Mouse (Mus musculus): ENCODE results near the gene Spop. TPM values are rescaled to one million over a fixed set of nuclear protein-coding genes. Genes with fewer than 3 reads are reported as not detected.

Spop gene
- total RNA-seq (2021) = 100 to 1,000 TPM; 192 to 216 TPM
- long read RNA-seq, experiment 1, transcript Spop-202 (11 exons, 2,881 nt) = minor isoform, 38 of 692 reads
- long read RNA-seq, experiment 1, transcript Spop-201 (10 exons, 3,063 nt) = major isoform, 579 of 692 reads
- long read RNA-seq, experiment 1, partial matches to known transcripts = 42 of 692 reads
- long read RNA-seq, experiment 1, other reads (novel, unspliced or antisense) = 33 of 692 reads
- long read RNA-seq, experiment 2, transcript Spop-202 (11 exons, 2,881 nt) = minor isoform, 43 of 692 reads
- long read RNA-seq, experiment 2, transcript Spop-201 (10 exons, 3,063 nt) = major isoform, 547 of 692 reads
- long read RNA-seq, experiment 2, partial matches to known transcripts = 60 of 692 reads
- long read RNA-seq, experiment 2, other reads (novel, unspliced or antisense) = 42 of 692 reads

GRCm38 (mm10) chr11:95413641-95414535 lies at the start of gene Spop:
TSS of gene Spop (plus strand) at chr11:95414080.
- peak; percentile 92 for DNase-seq

DNA sequence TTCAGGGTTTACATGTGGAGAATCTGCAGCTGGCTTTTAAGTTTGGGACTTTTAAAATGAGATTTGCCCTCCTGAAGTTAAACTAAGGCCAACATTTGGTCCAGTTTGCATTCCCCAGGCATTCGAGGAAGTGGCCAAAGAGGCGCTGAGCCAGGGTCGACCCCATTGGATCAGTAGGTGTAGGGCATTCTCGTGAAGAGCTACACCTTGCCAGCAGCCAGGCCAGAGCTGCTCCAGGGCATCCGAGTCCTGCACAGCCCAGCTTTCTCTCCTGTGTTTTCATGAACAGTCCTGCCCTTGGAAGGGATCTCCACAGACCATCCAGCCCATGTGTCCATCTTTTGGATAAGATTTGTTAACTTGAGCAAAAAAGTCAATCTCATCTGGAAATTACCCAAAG lies 49.5 kb upstream of the Spop start:
- no peak for DNase-seq

DNA sequence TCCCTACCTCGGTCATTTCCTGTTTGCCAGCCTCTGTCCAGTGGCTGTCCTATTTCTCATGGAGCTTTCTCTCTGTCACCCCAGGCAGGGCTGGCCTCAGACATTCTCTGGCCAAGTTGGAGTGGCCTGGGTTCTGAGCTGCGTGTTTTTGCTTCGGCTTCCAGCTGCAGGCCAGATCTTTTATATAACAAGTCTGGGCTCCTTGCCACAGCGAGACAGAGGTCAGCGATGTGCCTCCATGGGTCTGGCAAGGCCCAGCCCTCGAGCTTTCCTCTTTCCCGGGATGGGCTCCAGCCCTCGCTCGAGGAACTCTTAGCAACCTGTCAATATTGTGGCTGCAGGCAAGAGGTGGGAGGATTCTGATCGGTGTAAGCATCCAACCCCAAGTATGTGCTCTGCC lies 48.3 kb upstream of the Spop start:
- peak; percentile 83 for DNase-seq

DNA sequence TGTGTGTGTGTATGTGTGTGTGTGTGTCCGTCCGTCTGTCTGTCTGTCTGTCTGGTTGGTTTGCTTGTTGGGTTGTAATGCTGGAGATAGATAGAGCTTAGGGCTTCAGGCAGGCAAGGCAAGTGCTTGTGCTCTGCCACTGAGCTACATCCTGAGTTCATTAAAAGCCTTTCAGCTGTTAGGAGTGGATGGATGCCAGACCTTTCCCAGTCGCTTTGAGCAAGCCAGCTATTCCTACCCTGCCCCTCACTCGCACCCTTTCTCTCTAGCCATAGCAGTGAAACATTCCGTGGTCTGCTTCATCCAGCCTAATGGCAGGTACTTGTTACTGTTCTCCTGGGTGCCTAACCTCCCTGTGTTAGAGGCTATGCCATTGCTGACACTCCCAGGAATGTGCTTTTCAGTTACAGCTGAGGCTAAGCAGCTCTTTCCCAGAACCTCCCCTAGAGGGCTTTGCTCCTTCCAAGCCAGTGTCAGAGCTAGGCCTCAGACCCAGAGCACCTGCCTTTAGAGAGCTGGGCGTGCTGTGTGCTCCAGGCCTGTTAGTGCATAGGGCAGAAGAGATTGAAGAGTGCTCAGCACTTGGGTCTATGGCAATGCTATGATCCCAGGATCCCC lies 47.5 kb upstream of the Spop start:
- no peak for DNase-seq

GRCm38 (mm10) chr11:95367011-95367735 lies 46.7 kb upstream of the Spop start:
- DNase-seq = no peak

- no peak for DNase-seq
These were observed 45.6 kb upstream of the Spop start for GRCm38 (mm10) chr11:95368231-95368823.

GRCm38 (mm10) chr11:95368871-95369270 lies 45.0 kb upstream of the Spop start:
- DNase-seq = no peak

DNA sequence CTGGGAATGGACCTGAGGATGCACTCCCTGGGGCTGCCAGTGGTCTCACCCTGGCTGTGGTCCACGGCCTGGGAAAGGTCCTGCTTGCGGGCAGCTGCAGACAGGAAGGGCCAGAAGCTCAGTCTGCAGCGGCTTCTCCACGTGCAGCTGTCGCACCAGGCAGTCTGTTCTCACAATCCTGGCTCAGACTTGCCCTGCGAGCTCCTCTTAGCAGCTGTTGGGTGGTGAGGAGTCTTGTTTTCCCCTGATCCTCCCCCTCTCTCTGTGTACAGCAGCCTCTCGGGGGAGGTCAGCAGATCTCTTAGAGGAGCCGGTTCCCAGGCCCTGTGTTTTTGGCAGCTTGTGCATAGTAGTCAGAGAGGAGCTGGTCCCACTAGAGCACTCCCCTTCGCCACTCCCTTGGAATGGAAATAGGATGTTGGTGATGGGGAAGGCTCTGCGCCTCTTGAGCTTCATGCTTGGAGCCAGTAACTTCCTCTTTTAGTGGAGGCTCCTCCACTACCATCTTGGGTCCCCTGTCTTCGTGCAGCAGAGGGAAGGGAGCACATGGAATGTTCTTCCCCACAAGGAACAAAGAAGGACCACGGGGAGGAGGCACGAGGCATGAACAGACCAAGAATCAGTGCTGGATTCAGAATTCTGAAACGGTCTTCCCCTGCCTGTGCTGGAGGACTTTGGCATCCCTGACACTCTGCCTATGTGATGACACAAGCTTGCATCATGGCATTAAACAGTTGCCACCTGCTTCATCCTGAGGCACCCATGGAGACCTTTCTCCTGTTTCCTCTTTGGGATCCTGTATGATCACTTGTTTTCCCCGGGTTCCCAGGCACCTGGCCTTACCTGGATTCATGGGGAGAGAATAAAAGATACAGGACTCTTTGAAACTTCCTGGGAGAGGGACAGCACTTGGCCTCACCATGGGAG lies 43.7 kb upstream of the Spop start:
- DNase-seq = peak; percentile 65

DNA sequence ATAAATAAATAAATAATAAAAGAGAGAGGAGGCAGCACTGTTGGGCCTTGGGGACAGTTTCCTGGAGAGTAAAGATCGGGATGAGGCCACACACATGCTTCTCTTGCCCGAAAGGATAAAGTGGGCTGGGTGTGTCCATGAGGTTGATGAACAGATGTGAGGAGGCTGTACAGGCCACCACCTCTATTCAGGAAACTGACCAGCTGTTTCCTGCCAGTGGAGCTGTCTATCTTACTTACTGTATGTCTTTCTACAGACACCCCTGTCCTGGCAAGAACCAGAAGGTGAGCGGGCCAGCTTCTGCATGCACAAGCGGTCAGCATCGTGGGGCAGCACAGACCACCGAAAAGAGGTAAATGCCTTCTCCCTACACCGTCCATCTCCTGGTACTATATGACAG lies 42.7 kb upstream of the Spop start:
- no peak for DNase-seq

- no peak for DNase-seq
These were observed 35.0 kb upstream of the Spop start for GRCm38 (mm10) chr11:95378926-95379325.

DNA sequence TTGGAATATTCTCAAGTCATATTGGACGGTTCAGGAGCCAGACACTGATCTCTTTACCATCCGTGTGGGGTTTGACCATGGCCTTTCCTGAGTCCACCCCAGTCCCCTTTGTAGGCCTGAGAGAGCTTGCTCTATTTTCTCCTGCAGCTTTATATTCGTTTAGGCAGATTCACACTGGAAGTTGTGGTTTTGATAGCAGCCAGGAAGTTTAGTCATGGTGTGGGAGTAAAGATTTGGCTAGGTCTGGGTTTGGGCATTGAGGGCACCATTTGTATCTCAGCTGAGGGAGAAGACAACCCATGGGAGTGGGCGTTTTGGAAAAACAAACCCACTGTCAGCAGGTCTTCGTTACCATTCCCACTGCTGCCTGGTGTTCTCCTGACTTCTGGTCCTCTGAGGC lies 34.3 kb upstream of the Spop start:
- no peak for DNase-seq

GRCm38 (mm10) chr11:95380711-95381110 lies 33.2 kb upstream of the Spop start:
- DNase-seq = no peak

DNA sequence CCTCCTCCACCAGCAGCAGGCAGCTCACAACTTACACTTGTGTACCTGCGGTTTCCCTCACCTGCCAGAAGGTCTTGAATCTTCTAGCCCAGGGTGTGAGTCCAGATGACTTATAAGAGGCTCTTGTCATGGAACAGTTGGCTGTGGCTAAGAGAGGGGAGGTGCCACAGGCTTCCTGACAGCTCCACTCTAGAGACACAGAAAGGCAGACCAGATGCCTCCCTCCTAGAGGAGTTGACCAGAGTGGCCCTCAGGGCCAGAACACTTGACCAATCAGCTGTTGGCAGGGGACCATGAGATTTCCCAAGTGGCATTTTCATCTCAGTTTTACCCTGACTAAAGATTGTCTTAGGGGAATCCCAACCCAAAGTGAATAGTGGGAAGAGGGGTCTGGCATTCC lies 32.7 kb upstream of the Spop start:
- no peak for DNase-seq

DNA sequence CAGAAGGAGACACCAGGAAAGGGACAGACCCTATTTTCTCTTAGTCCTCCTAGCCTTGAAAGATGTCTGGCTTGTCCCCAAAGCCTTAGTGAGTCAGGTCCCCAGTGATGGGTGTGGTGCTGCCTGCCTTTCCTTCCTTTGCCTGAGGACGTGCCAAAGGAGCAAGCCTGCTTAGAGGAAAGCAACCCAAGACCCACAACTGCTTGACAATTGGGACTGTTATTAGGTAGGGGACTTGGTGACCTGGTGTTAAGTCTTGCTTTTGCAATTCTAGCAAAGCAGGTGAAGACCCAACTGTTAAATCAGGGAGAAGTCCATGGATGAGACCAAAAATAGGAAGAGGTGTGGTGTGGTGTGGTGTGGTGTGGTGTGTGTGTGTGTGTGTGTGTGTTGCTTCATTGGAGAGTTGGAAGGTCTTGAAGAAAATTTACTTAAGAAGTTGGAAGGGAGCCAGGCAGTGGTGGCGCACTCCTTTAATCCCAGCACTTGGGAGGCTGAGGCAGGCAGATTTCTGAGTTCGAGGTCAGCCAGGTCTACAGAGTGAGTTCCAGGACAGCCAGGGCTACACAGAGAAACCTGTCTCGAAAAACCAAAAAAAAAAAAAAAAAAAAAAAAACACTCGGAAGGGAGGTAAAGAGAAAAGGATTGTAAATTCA lies 30.4 kb upstream of the Spop start:
- DNase-seq = no peak

- no peak for DNase-seq
These were observed 29.9 kb upstream of the Spop start for GRCm38 (mm10) chr11:95384004-95384318.

DNA sequence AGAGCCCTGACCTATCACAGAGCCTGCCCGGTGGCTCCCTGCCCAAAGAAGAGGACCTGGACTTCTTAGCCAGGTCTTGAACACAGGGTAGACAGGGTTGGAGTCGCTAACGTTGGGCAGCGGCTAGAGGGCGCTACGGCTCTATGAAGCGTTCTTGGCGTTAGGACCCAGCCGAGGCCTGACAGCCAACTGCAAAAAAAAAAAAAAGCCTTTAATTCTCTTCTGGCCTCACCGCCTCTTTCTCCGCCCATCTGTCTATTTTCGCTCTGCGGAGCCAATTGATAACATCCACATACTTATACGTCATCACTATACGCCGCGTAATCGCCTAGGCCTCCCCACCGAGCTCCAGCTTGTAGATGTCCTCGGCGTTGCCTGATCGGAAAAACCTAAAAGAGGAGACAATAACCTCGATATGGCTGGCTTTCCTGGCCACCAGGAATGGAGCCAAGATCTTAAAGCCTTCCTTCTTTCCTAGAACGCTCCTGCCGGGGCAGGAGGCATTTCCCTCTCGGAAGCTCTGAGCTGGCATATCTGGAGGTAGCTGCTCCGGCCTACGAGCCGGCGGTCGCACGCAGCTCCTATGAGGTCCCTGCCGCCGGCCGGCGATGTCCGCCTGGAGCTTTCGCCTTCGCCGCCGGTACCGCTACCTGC lies 29.4 kb upstream of the Spop start, which contains the start of gene Slc35b1:
Gene Slc35b1 (plus strand): TSS at position 374 of the 654 bp plus-strand sequence.
- DNase-seq = peak; percentile 89

DNA sequence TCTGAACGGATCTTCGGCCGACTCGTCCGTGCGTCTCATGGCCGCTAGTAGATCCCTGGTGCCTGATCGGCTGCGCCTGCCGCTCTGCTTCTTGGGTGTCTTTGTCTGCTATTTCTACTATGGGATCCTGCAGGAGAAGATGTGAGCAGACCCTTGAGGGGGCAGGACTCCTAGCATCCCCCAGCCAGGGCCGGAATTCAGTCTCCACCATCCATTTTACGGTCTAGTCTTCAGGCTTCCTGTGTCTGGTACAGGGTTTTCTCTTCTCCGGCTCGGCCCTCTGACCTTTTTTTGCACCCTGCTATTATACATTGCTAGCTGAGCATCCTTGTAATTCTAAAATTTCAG lies 28.9 kb upstream of the Spop start:
- DNase-seq = no peak

GRCm38 (mm10) chr11:95387354-95387753 lies 26.5 kb upstream of the Spop start:
- no peak for DNase-seq

- DNase-seq = no peak
These were observed 24.9 kb upstream of the Spop start for GRCm38 (mm10) chr11:95389006-95389405.

- DNase-seq = no peak
These were observed 23.5 kb upstream of the Spop start for GRCm38 (mm10) chr11:95390420-95390819.

All from gastrocnemius, postnatal 10 days (tissue).